Comparison of ENCODE assay signal across 22 mouse cellular contexts in the genomic region with DNA sequence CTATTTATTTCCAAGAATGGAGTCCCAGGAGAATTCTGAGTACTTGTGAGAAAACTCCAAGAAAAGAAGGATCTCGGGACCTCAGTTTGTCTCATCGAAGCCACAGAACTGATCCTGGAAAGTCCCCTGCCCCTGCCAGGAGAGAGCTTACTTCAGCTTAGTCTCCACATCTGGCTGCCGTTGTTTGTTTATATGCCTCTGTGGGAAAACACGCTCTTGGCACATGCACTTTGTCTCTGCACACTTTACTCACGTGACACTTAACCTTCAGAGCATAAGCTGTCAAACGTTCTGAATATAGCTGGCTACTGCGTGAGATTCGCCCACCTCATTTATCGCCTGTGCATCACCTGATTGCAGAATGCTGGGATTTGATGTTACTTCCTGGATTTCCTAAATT. TPM values are rescaled to one million over a fixed set of nuclear protein-coding genes. Genes with fewer than 3 reads are reported as not detected.
DNase-seq lines count a peak whose midpoint lies in the region; ATAC-seq and TF ChIP-seq lines count a peak whose summit lies in the region.
"Had no signal": no experiment of that assay in that cellular context is flagged by ENCODE, and none has a peak within 500 bp of the region (broad histone marks: within the 10 kb centered on the region; RNA-seq: fewer than 3 reads in every experiment).

No protein-coding gene starts in this region.

- ATAC-seq in kidney, embryonic 15.5 days (replicated peaks; ENCODE audit: low FRiP score) = no peak
- ATAC-seq in liver, postnatal 0 days = peak; percentile 68
- no peak for ATAC-seq in liver, embryonic 12.5 days
- no peak for ATAC-seq in neural tube, embryonic 15.5 days (ENCODE audit: low FRiP score)
- ATAC-seq: forebrain, embryonic 14.5 days had no signal

- no peaks in the 10 kb centered on the region for H3K36me3 ChIP-seq in kidney, embryonic 15.5 days
- H3K36me3 ChIP-seq in liver, postnatal 0 days (replicated peaks; ENCODE audit: insufficient read depth, low read length) = no peaks in the 10 kb centered on the region
- peaks cover 4% of the 10 kb centered on the region; the same call in 1 of the 2 replicates for H3K36me3 ChIP-seq in liver, embryonic 12.5 days
- no peaks in the 10 kb centered on the region for H3K36me3 ChIP-seq in neural tube, embryonic 15.5 days
- H3K36me3 ChIP-seq: embryonic facial prominence, embryonic 15.5 days; hindbrain, embryonic 15.5 days; lung, embryonic 15.5 days; stomach, embryonic 15.5 days had no signal

- no peaks in the 10 kb centered on the region for H3K9me3 ChIP-seq in kidney, embryonic 15.5 days (replicated peaks)
- H3K9me3 ChIP-seq in liver, postnatal 0 days (ENCODE audit: low read length) = no peaks in the 10 kb centered on the region
- no peaks in the 10 kb centered on the region for H3K9me3 ChIP-seq in liver, embryonic 12.5 days (replicated peaks)
- no peaks in the 10 kb centered on the region for H3K9me3 ChIP-seq in neural tube, embryonic 15.5 days (replicated peaks)
- H3K9me3 ChIP-seq: embryonic facial prominence, embryonic 15.5 days; hindbrain, embryonic 15.5 days; lung, embryonic 15.5 days; stomach, embryonic 15.5 days had no signal

- peaks cover 33% of the 10 kb centered on the region for H3K4me1 ChIP-seq in kidney, embryonic 15.5 days
- peaks cover 8% of the 10 kb centered on the region for H3K4me1 ChIP-seq in liver, postnatal 0 days (ENCODE audit: insufficient read depth)
- peaks cover 21% of the 10 kb centered on the region for H3K4me1 ChIP-seq in liver, embryonic 12.5 days
- no peaks in the 10 kb centered on the region for H3K4me1 ChIP-seq in neural tube, embryonic 15.5 days
- H3K4me1 ChIP-seq: hindbrain, embryonic 15.5 days had no signal

- TF ChIP-seq EP300 in liver, postnatal 0 days (IDR thresholded peaks at IDR 0.05; ENCODE audit: low read depth) = no peak

- no peak overlapping the region for H3K4me3 ChIP-seq in kidney, embryonic 15.5 days (replicated peaks)
- no peak overlapping the region for H3K4me3 ChIP-seq in liver, postnatal 0 days (ENCODE audit: low read depth, low read length)
- H3K4me3 ChIP-seq in liver, embryonic 12.5 days = no peak overlapping the region
- H3K4me3 ChIP-seq in neural tube, embryonic 15.5 days (replicated peaks) = no peak overlapping the region
- H3K4me3 ChIP-seq: embryonic facial prominence, embryonic 15.5 days; hindbrain, embryonic 15.5 days; left cerebral cortex, adult 2 months; lung, embryonic 15.5 days; stomach, embryonic 15.5 days had no signal

- no peak for DNase-seq in kidney, adult 18-20 months
- DNase-seq in liver, postnatal 0 days = no peak
- DNase-seq in NIH3T3 (ENCODE audit: low read depth) = peak; percentile 25
- peak; percentile 28 for DNase-seq in yolk sac, embryonic 10.5 days (ENCODE audit: low spot score)
- DNase-seq: adrenal gland, postnatal 14 days; B cell, adult 2 months; cerebellum, adult 9-11 months; layer of hippocampus, adult 9-11 months; right cerebral cortex, adult 18-20 months; thymus, adult 2 months; thymus, postnatal 4 days had no signal

- 55% methylated on average over 9 of the region's 9 CpGs for WGBS in kidney, embryonic 15.5 days
- 67% methylated on average over 9 of the region's 9 CpGs for whole genome bisulfite sequencing in liver, postnatal 0 days (ENCODE audit: insufficient replicate concordance)
- 79% methylated on average over 9 of the region's 9 CpGs for WGBS in liver, embryonic 12.5 days (ENCODE audit: insufficient replicate concordance)
- WGBS in neural tube, embryonic 15.5 days = 78% methylated on average over 9 of the region's 9 CpGs

- H3K27ac ChIP-seq in kidney, embryonic 15.5 days = peak overlapping the region; percentile 39; the same call in 1 of the 2 replicates
- H3K27ac ChIP-seq in liver, postnatal 0 days (ENCODE audit: low read depth) = peak overlapping the region; percentile 60
- H3K27ac ChIP-seq in liver, embryonic 12.5 days = no peak overlapping the region
- no peak overlapping the region for H3K27ac ChIP-seq in neural tube, embryonic 15.5 days (replicated peaks)
- H3K27ac ChIP-seq: embryonic facial prominence, embryonic 15.5 days; hindbrain, embryonic 15.5 days; left cerebral cortex, adult 2 months; lung, embryonic 15.5 days had no signal

- no peak overlapping the region for H3K9ac ChIP-seq in kidney, embryonic 15.5 days
- no peak overlapping the region for H3K9ac ChIP-seq in liver, postnatal 0 days (replicated peaks)
- H3K9ac ChIP-seq in liver, embryonic 12.5 days = no peak overlapping the region
- no peak overlapping the region for H3K9ac ChIP-seq in neural tube, embryonic 15.5 days (replicated peaks)
- H3K9ac ChIP-seq: embryonic facial prominence, embryonic 15.5 days; hindbrain, embryonic 15.5 days; lung, embryonic 15.5 days; stomach, embryonic 15.5 days had no signal

- H3K4me2 ChIP-seq in kidney, embryonic 15.5 days = no peak overlapping the region
- H3K4me2 ChIP-seq in liver, postnatal 0 days (ENCODE audit: low read depth, low read length) = no peak overlapping the region
- H3K4me2 ChIP-seq in liver, embryonic 12.5 days = no peak overlapping the region
- H3K4me2 ChIP-seq in neural tube, embryonic 15.5 days = no peak overlapping the region
- H3K4me2 ChIP-seq: embryonic facial prominence, embryonic 15.5 days; heart, embryonic 11.5 days; hindbrain, embryonic 15.5 days; lung, embryonic 15.5 days; midbrain, embryonic 11.5 days; stomach, embryonic 15.5 days had no signal

- no peak for TF ChIP-seq CTCF in liver, postnatal 0 days (IDR thresholded peaks at IDR 0.05; ENCODE audit: low read depth)

- no peaks in the 10 kb centered on the region for H3K27me3 ChIP-seq in kidney, embryonic 15.5 days
- no peaks in the 10 kb centered on the region for H3K27me3 ChIP-seq in liver, postnatal 0 days (ENCODE audit: insufficient read depth, low read length)
- no peaks in the 10 kb centered on the region for H3K27me3 ChIP-seq in liver, embryonic 12.5 days (replicated peaks)
- no peaks in the 10 kb centered on the region for H3K27me3 ChIP-seq in neural tube, embryonic 15.5 days (replicated peaks)
- H3K27me3 ChIP-seq: embryonic facial prominence, embryonic 15.5 days; hindbrain, embryonic 15.5 days; lung, embryonic 15.5 days; stomach, embryonic 15.5 days had no signal

RNA-seq across cellular contexts. Expression of gene Suclg2, which starts 16.4 kb away (rescaled TPM):
- polyA plus RNA-seq in kidney, embryonic 15.5 days (2015; fragmentation: Nextera tagmentation; extraction: Ambion mirVana) = 113 TPM in 2 replicates
- polyA plus RNA-seq in liver, postnatal 0 days (2015; fragmentation: Nextera tagmentation; extraction: Ambion mirVana) = 70.9 and 73.1 TPM in 2 replicates
- polyA plus RNA-seq in liver, embryonic 12.5 days (2016; fragmentation: Nextera tagmentation; extraction: Ambion mirVana) = 47.7 and 49.0 TPM in 2 replicates
- 14.7 and 27.6 TPM in 2 replicates for polyA plus RNA-seq in neural tube, embryonic 15.5 days (2015; fragmentation: Nextera tagmentation; extraction: Ambion mirVana)

Comparison
In these comparisons a context has a peak if more than half of its experiments do, and no peak if none do; other contexts are left out.
1. H3K27ac ChIP-seq: peak in kidney, embryonic 15.5 days (single experiment) and liver, postnatal 0 days (single experiment); none in liver, embryonic 12.5 days (single experiment) and neural tube, embryonic 15.5 days (single experiment).
2. DNase-seq: peak in NIH3T3 (single experiment) and yolk sac, embryonic 10.5 days (single experiment); none in kidney, adult 18-20 months (single experiment) and liver, postnatal 0 days (single experiment).